Mouse (Mus musculus): Measurements from ENCODE around the gene Gcdh. TPM values are rescaled to one million over a fixed set of nuclear protein-coding genes. Genes with fewer than 3 reads are reported as not detected.
A peak's percentile ranks its signal among the peaks of the same experiment; 100 is the strongest.

Gene Gcdh
- 31.1 and 33.2 TPM in 2 replicates for polyA plus RNA-seq (2016; fragmentation: Nextera tagmentation; extraction: Ambion mirVana)

GRCm38 (mm10) chr8:84893709-84894134 lies at the start of gene Gcdh:
Gene Gcdh, minus strand, starts transcription at chr8:84893921.
- H3K9ac ChIP-seq, result peak within 1 kb of the TSS; percentile 79
- ATAC-seq (ENCODE audit: low FRiP score), result peak; percentile 96
- H3K27ac ChIP-seq, result peak within 1 kb of the TSS; percentile 54; the same call in 1 of the 2 replicates
- peaks cover 9% of the 10 kb centered on the region for H3K36me3 ChIP-seq (replicated peaks)
- H3K27me3 ChIP-seq, result no peaks in the 10 kb centered on the region
- H3K4me2 ChIP-seq, result peak within 1 kb of the TSS; percentile 90
- 0% methylated on average over 11 of the region's 11 CpGs for WGBS
- no peaks in the 10 kb centered on the region for H3K9me3 ChIP-seq
- peak within 1 kb of the TSS; percentile 68 for H3K4me3 ChIP-seq (replicated peaks)
- peaks cover 19% of the 10 kb centered on the region for H3K4me1 ChIP-seq

GRCm38 (mm10) chr8:84937620-84938485 lies 44.1 kb upstream of the Gcdh start:
- peaks cover 39% of the 10 kb centered on the region for H3K4me1 ChIP-seq
- H3K9me3 ChIP-seq, result no peaks in the 10 kb centered on the region
- H3K9ac ChIP-seq, result peak overlapping the region; percentile 80; the same call in 1 of the 2 replicates
- 69% methylated on average over 13 of the region's 13 CpGs for WGBS
- ATAC-seq (ENCODE audit: low FRiP score), result no peak
- H3K36me3 ChIP-seq (replicated peaks), result no peaks in the 10 kb centered on the region
- H3K4me2 ChIP-seq, result peak overlapping the region; percentile 96
- H3K27ac ChIP-seq, result no peak overlapping the region
- H3K4me3 ChIP-seq (replicated peaks), result peak overlapping the region; percentile 69
- peaks cover 44% of the 10 kb centered on the region for H3K27me3 ChIP-seq

GRCm38 (mm10) chr8:84936962-84937546 lies 43.3 kb upstream of the Gcdh start, which contains the start of gene Mast1:
Gene Mast1, minus strand, starts transcription at chr8:84937359.
- ATAC-seq (ENCODE audit: low FRiP score), result peak; percentile 65
- H3K9me3 ChIP-seq, result no peaks in the 10 kb centered on the region
- peak within 1 kb of the TSS; percentile 69 for H3K4me3 ChIP-seq (replicated peaks)
- H3K4me2 ChIP-seq, result peak within 1 kb of the TSS; percentile 96
- H3K27ac ChIP-seq, result peak within 1 kb of the TSS; percentile 89
- H3K9ac ChIP-seq, result peak within 1 kb of the TSS; percentile 80
- under 1% methylated on average over 48 of the region's 50 CpGs for WGBS
- no peaks in the 10 kb centered on the region for H3K36me3 ChIP-seq (replicated peaks)
- H3K4me1 ChIP-seq, result peaks cover 39% of the 10 kb centered on the region
- H3K27me3 ChIP-seq, result peaks cover 51% of the 10 kb centered on the region

- ATAC-seq (ENCODE audit: low FRiP score), result peak; percentile 34
Measured at GRCm38 (mm10) chr8:84936041-84936961, 42.6 kb upstream of the Gcdh start.

GRCm38 (mm10) chr8:84935489-84935888 lies 41.8 kb upstream of the Gcdh start:
- peak overlapping the region; percentile 69 for H3K4me3 ChIP-seq (replicated peaks)
- H3K27me3 ChIP-seq, result peaks cover 56% of the 10 kb centered on the region
- peaks cover 3% of the 10 kb centered on the region for H3K36me3 ChIP-seq (replicated peaks)
- peak overlapping the region; percentile 89 for H3K27ac ChIP-seq
- peak overlapping the region; percentile 80; the same call in 1 of the 2 replicates for H3K9ac ChIP-seq
- no peaks in the 10 kb centered on the region for H3K9me3 ChIP-seq
- 8% methylated on average over 14 of the region's 14 CpGs for WGBS
- ATAC-seq (ENCODE audit: low FRiP score), result no peak; the same call in 1 of the 2 replicates
- peaks cover 39% of the 10 kb centered on the region for H3K4me1 ChIP-seq
- peak overlapping the region; percentile 96 for H3K4me2 ChIP-seq

More at GRCm38 (mm10) chr8:84936041-84936961, 42.6 kb upstream of the Gcdh start:
- H3K4me3 ChIP-seq (replicated peaks), result peak overlapping the region; percentile 69
- H3K9ac ChIP-seq, result peak overlapping the region; percentile 80
- peak overlapping the region; percentile 89 for H3K27ac ChIP-seq
- peak overlapping the region; percentile 96 for H3K4me2 ChIP-seq
- peaks cover 39% of the 10 kb centered on the region for H3K4me1 ChIP-seq
- H3K27me3 ChIP-seq, result peaks cover 57% of the 10 kb centered on the region
- H3K9me3 ChIP-seq, result no peaks in the 10 kb centered on the region
- 16% methylated on average over 23 of the region's 23 CpGs for WGBS
- H3K36me3 ChIP-seq (replicated peaks), result no peaks in the 10 kb centered on the region

- peaks cover 62% of the 10 kb centered on the region for H3K27me3 ChIP-seq
Measured at GRCm38 (mm10) chr8:84934860-84935259, 41.1 kb upstream of the Gcdh start.

GRCm38 (mm10) chr8:84933767-84934559 lies 40.2 kb upstream of the Gcdh start:
- Histone ChIP-seq H3K27me3 (peaks cover 66% of the 10 kb centered on the region), H3K27ac (0 out of 2 replicates have a peak overlapping the region, but pooled peaks have one; percentile 89), H3K36me3 (replicated peaks) (peaks cover 6% of the 10 kb centered on the region), H3K4me3 (replicated peaks) (peak overlapping the region; percentile 69; the same call in 1 of the 2 replicates), H3K4me1 (peaks cover 45% of the 10 kb centered on the region), H3K9me3 (no peaks in the 10 kb centered on the region), H3K9ac (0 out of 2 replicates have a peak overlapping the region, but pooled peaks have one; percentile 14), H3K4me2 (peak overlapping the region; percentile 96)
- 87% methylated on average over 16 of the region's 16 CpGs for WGBS
- no peak for ATAC-seq (ENCODE audit: low FRiP score)

More at GRCm38 (mm10) chr8:84934860-84935259, 41.1 kb upstream of the Gcdh start:
- Histone ChIP-seq H3K4me3 (replicated peaks) (peak overlapping the region; percentile 69), H3K4me2 (peak overlapping the region; percentile 96), H3K9ac (no peak overlapping the region), H3K36me3 (replicated peaks) (peaks cover 6% of the 10 kb centered on the region), H3K4me1 (peaks cover 39% of the 10 kb centered on the region), H3K9me3 (no peaks in the 10 kb centered on the region), H3K27ac (peak overlapping the region; percentile 89)
- under 1% methylated on average over 15 of the region's 15 CpGs for WGBS
- peak; percentile 84 for ATAC-seq (ENCODE audit: low FRiP score)

- ATAC-seq (ENCODE audit: low FRiP score), result no peak
- Histone ChIP-seq H3K4me1 (peaks cover 36% of the 10 kb centered on the region), H3K4me3 (replicated peaks) (no peak overlapping the region), H3K36me3 (replicated peaks) (peaks cover 14% of the 10 kb centered on the region), H3K27me3 (peaks cover 53% of the 10 kb centered on the region), H3K27ac (no peak overlapping the region), H3K9me3 (no peaks in the 10 kb centered on the region), H3K9ac (no peak overlapping the region), H3K4me2 (no peak overlapping the region)
- 88% methylated on average over 13 of the region's 13 CpGs for WGBS
Measured at GRCm38 (mm10) chr8:84930582-84930981, 36.9 kb upstream of the Gcdh start.

GRCm38 (mm10) chr8:84928456-84929306 lies 35.0 kb upstream of the Gcdh start:
- Histone ChIP-seq H3K9me3 (no peaks in the 10 kb centered on the region), H3K36me3 (replicated peaks) (peaks cover 26% of the 10 kb centered on the region), H3K4me3 (replicated peaks) (peak overlapping the region; percentile 45), H3K9ac (peak overlapping the region; percentile 59), H3K27ac (no peak overlapping the region), H3K27me3 (peaks cover 37% of the 10 kb centered on the region), H3K4me2 (peak overlapping the region; percentile 75), H3K4me1 (peaks cover 17% of the 10 kb centered on the region)
- peak; percentile 84 for ATAC-seq (ENCODE audit: low FRiP score)
- WGBS, result 2% methylated on average over 45 of the region's 52 CpGs

GRCm38 (mm10) chr8:84927513-84927912 lies 33.8 kb upstream of the Gcdh start:
- no peak for ATAC-seq (ENCODE audit: low FRiP score)
- WGBS, result 87% methylated on average over 1 of the region's 1 CpGs
- H3K4me3 ChIP-seq (replicated peaks), result no peak overlapping the region

More at GRCm38 (mm10) chr8:84927513-84927912, 33.8 kb upstream of the Gcdh start:
- peaks cover 15% of the 10 kb centered on the region for H3K4me1 ChIP-seq
- no peaks in the 10 kb centered on the region for H3K9me3 ChIP-seq
- H3K27me3 ChIP-seq, result peaks cover 34% of the 10 kb centered on the region
- no peak overlapping the region for H3K27ac ChIP-seq
- H3K4me2 ChIP-seq, result no peak overlapping the region
- no peak overlapping the region for H3K9ac ChIP-seq
- H3K36me3 ChIP-seq (replicated peaks), result peaks cover 33% of the 10 kb centered on the region

Data from forebrain, embryonic 12.5 days (tissue).